In the genomic region with DNA sequence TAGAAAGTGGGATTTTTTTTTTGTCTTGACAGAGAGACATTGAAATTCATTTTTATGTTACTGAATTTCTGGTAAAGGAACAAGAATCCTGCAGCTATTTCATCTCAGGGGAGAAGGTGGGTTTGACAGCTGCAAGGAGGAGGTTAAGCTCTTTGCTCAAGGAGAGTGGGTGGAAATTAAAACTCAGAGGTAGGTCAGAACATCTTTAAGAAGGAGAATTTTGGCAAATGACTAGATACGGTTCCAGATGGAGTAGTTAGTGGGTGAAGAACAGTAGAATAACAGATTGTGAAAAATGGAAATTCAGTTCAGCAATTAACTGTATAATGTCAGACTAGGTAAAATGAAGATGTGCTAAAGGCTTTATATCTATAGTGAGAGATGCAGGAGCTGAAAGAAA, we compare ENCODE assay signal across 20 mouse cellular contexts.
DNase-seq lines count a peak whose midpoint lies in the region; TF ChIP-seq lines count a peak whose summit lies in the region.
"Had no signal": no experiment of that assay in that cellular context is flagged by ENCODE, and none has a peak within 500 bp of the region (broad histone marks: within the 10 kb centered on the region; RNA-seq: fewer than 3 reads in every experiment).

No protein-coding gene starts in this region.

- peak; percentile 4 to 26 for DNase-seq in frontal cortex, adult 2 months (ENCODE audit: extremely low spot score in 1 of 2, low spot score in 1 of 2)
- DNase-seq in frontal cortex, postnatal 36 days (ENCODE audit: low spot score in 2 of 2): no peak
- DNase-seq in layer of hippocampus, adult 2 months (ENCODE audit: low spot score in 2 of 2): peak in 1 of 2 experiments; percentile 17
- no peak for DNase-seq in layer of hippocampus, adult 9-10 months (ENCODE audit: low spot score)
- DNase-seq in brain, adult 2 months (ENCODE audit: low read depth, low spot score): peak; percentile 74
- DNase-seq in spleen, adult 18-20 months: no peak
- DNase-seq: adrenal gland, postnatal 10 days; adrenal gland, postnatal 36 days; B cell, adult 2 months; cerebellum, adult 11 months; cerebellum, adult 2 months; cerebellum, adult 9-11 months; cerebellum, postnatal 25 days; forebrain, postnatal 0 days; gastrocnemius, postnatal 14 days; heart, adult 11 months had no signal

- H3K27ac ChIP-seq in layer of hippocampus, adult 2 months: peak overlapping the region; percentile 40; the same call in 1 of the 2 replicates
- H3K27ac ChIP-seq: embryonic facial prominence, embryonic 12.5 days; embryonic facial prominence, embryonic 15.5 days; hindbrain, embryonic 12.5 days; hindbrain, embryonic 15.5 days had no signal

- no peak overlapping the region for H3K4me3 ChIP-seq in layer of hippocampus, adult 2 months
- H3K4me3 ChIP-seq: embryonic facial prominence, embryonic 12.5 days; embryonic facial prominence, embryonic 15.5 days; hindbrain, embryonic 12.5 days; hindbrain, embryonic 15.5 days had no signal

- no peak for TF ChIP-seq CTCF in layer of hippocampus, adult 2 months (conservative IDR thresholded peaks at IDR 0.05)

Comparison
In these comparisons a context has a peak if more than half of its experiments do, and no peak if none do; other contexts are left out.
1. DNase-seq: peak in frontal cortex, adult 2 months (2 of 2) and brain, adult 2 months (single experiment); none in frontal cortex, postnatal 36 days (0 of 2), layer of hippocampus, adult 9-10 months (single experiment) and spleen, adult 18-20 months (0 of 2).